Mouse (Mus musculus) erythroblast, embryonic 14.5 days (primary cell): ENCODE data around the gene Ptprg.

Experiments used
- GATA1 ChIP-seq: IDR thresholded peaks from 2 replicates; pipeline ENCODE4 v1.6.1; 2012; ENCODE audit warnings: low read length, inconsistent platforms, mixed read lengths
- TAL1 ChIP-seq: IDR thresholded peaks from 3 replicates; pipeline ENCODE4 v1.6.1; 2012; ENCODE audit warnings: low read length, inconsistent platforms, mixed read lengths

GRCm38 (mm10) chr14:11772736-11773135, 219.4 kb downstream of the Ptprg start:
- TF ChIP-seq GATA1 = no peak
- TF ChIP-seq TAL1 = no peak
